Mouse (Mus musculus) urinary bladder, adult 2 months (tissue): Measurements from ENCODE around the gene Grrp1. TPM values are rescaled to one million over a fixed set of nuclear protein-coding genes. Genes with fewer than 3 reads are reported as not detected.
"Not testable (repeated sequence)": the region's sequence is repeated elsewhere in the genome, so short reads cannot be mapped to it uniquely, and the experiment has no call there.

Source experiments
- DNase-seq: peaks from one replicate; pipeline ENCODE4 v3.0.0; 2022; ENCODE audit warnings: low spot score
- polyA plus RNA-seq: library from polyadenylated mRNA; depleted of rRNA; stranded (reverse); fragments of >200 nt; gene quantifications from 2 replicates; pipeline ENCODE4 v1.2.3, GENCODE M21; 2012

Gene Grrp1
- polyA plus RNA-seq, 1 experiment: 13.7 TPM

DNA sequence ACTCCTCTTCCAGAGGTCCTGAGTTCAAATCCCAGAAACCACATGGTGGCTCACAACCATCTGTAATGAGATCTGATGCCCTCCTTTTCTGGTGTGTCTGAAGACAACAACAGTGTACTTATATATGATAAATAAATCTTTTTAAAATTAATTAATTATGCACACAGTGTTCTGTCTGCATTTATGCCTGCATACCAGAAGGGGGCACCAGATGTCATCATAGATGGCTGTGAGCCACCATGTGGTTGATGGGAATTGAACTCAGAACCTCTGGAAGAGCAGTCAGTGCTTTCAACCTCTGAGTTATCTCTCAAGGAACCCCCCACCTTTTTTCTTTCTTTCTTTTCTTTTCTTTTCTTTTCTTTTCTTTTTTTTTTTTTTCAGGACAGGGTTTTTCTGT is 15.7 kb upstream of the Grrp1 start:
- not testable (repeated sequence) for DNase-seq

- no peak for DNase-seq
Measured at GRCm38 (mm10) chr4:134268102-134268655, 14.3 kb upstream of the Grrp1 start.

GRCm38 (mm10) chr4:134265860-134266585 is 12.1 kb upstream of the Grrp1 start:
- DNase-seq: no peak

- DNase-seq: peak; percentile 51
Measured at GRCm38 (mm10) chr4:134263191-134263590, 9.3 kb upstream of the Grrp1 start.

DNA sequence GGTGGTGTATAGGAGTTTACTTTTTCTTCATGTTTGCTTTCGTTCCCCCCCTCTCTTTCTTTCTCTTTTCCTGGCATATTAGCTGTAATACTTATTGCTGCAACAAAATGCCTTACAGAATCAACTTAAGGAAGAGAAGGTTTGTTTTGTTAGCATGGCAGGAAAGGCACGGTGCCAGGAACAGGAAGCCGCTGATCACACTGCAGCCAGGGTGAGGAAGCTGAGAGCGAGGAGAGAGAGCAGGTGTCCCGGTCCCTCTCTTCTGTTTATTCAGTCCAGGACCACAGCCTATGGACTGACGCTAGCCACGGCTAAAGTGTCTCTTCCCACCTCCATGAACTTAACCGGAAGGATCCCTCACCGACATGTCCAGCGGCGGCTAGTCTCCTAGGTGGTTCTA is 4.4 kb upstream of the Grrp1 start:
- DNase-seq: no peak

DNA sequence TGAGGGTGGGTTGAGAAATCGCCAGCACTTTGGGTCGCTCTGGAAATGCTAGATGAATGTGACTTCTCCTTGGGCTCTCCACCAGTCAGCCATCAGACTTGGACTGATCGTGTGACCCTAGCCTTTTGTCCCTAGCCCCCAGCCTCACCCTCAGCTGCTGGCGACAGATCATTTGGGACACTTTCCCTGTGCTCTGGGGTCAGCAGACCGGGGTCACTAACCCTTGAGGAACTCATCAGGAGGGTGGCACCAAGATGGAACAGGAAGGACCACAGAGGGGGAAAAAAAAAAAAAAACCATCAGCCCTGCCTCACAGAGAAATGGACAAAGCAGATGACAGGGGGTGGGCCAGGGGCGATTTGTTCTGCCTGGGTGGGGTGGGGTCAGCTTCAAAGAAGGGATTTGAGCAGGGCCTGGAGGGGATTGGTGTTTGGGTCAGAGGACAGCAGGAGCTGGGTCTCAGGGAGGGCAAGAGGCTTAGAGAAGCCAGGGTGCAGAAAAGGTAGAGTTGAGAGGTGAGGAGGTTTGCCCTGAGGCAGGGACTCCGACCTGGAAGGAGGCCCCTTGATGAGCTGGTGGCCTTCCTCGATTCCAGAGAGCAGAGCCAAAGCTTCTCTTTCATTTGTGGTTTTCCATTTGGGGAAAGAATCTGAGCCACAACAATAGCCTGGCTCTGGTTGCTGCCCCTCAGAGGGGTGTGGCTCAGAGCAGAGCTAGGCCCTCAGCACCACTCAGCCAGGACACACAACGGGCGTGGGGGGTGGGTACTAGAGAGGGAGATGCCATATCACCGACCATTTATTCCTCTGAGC is 3.5 kb upstream of the Grrp1 start:
- DNase-seq: no peak

DNA sequence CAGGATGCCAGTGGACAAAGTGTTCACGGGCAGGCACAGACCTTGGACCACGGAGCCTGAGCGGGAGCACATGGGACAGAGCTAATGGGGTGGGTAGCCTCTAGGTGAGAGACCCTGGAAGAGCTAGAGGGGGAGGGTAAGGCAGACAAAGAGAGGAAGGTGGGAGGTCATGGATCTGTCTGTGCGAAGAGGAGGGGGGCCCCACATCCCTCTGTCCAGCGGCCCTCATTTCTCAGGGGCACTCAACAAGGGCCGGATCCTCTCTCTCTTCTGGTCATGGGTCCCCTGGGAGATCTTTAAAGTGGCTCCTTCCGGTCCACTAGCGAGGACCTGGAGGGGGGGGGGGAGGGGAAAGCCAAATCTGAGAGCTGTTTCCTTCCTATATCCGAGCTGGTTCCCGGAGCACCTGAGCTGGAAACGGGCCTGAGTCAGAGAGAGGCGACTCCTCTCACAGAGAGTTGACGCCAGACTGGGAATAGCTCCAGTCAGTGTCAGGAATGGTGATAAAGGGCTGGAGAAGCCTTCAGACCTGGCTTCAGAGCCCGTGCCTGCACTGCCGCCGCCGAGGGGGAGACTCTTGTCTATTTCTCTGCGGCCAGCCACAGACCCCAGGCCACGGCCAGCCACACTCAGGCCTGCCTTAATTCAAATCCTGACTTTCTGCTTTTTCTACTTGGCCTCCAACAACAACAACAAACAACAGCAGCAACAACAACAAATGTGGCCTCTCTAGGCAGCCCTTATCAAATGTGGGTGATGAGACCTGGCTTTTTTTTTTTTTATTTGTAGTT is 2.7 kb upstream of the Grrp1 start:
- no peak for DNase-seq

DNA sequence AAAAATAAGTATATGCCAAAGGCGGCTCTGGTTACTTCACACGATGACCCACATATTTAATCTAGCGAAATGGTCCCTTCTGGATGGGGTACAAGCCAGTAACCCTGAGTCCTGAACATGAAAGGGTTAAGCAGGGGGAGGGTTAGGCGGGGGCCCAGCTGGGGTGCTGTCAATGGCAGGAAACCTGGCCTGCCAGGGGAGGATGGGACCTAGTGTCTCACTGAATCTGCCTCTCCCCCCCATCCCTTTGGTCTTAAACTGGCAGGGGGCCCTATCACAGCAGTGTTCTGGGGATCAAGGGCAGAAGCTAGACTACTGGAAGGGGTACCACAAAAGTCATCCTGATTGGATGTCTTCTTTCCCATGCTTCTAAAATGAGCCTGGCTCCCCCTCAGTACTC is 1.9 kb upstream of the Grrp1 start:
- DNase-seq: no peak

GRCm38 (mm10) chr4:134254835-134255234 is 929 bp upstream of the Grrp1 start:
- DNase-seq: no peak

DNA sequence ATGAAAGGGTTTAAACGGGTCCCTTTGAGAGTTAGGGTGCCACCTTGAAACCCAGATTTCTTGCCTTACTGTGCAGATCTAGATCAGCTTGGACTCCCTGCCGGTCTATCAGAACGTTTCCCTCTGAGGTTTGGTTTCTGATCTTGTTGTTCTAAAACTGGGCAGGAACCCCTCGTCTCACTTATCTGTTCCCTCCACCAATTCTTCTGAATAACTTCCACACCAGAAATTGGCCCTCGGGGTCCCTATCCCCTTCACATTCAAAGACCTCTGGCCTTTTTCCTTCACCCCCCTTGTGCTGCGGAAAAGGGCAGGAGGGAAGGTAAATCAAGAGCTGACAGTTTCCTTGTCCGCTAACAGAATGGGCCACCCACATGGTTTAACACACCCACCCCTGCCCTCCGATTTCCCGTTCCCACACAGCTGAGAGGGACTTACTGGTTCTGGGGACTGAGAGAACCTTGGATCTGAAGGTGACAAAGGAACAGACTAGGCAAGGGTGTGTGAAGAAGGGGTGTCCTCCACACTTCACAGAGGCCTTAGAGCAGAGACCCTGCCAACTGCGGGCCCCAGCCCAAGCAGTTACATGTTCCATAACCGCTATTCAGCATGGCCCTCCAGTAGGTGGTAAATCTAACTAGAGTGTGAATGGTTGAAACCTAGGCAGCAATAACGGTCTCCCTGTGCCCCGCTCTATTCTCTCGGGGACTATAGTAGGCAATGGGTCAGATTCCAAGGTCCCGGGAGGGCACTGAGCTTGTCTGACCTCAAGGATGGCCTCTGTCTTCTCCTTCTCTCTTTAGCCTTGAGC is 790 bp downstream of the Grrp1 start:
- peak; percentile 16 for DNase-seq

DNA sequence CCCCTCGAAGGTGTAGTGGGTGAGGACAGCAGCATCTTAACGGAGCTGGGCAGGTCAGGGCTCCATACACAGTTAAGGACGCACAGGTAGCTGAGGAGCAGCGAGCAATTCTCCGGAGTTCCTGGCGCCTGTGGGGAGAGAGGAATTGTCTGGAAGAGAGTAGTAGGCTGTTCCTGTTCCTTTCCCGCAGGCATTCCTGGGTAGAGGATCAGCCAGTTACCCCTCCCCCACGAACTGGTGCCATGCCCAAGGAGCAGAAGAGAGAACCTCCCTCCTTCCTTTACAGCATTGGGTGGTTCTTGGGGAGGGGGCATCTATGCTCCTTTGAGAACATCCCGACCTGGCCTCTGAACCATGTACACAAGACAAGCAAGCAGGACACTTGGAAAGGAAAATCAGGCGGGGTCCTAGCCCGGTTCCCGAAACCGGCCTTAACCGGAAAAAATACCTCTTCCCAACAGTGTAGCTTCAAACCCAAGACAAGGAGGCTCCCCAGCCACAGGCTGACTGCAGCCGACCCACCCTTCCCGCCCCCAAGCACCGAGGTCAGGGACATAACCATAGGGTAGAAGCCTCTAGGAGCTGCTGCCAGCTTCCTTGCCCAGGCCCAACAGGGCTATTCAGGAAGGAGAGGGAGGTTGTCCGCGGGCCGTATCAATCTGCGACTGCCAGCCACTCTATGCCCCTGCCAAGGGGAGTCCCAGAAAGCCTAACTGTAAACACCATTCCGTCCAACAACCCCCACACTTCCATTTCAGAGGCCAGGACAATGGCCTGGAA is 1.6 kb downstream of the Grrp1 start:
- peak; percentile 20 for DNase-seq

- no peak for DNase-seq
Measured at GRCm38 (mm10) chr4:134251241-134252130, 2.4 kb downstream of the Grrp1 start.

- DNase-seq: no peak
Measured at GRCm38 (mm10) chr4:134250930-134251240, 3.0 kb downstream of the Grrp1 start.

- no peak for DNase-seq
Measured at GRCm38 (mm10) chr4:134250116-134250929, 3.6 kb downstream of the Grrp1 start.

GRCm38 (mm10) chr4:134249651-134250050 is 4.3 kb downstream of the Grrp1 start:
- peak; percentile 60 for DNase-seq

DNA sequence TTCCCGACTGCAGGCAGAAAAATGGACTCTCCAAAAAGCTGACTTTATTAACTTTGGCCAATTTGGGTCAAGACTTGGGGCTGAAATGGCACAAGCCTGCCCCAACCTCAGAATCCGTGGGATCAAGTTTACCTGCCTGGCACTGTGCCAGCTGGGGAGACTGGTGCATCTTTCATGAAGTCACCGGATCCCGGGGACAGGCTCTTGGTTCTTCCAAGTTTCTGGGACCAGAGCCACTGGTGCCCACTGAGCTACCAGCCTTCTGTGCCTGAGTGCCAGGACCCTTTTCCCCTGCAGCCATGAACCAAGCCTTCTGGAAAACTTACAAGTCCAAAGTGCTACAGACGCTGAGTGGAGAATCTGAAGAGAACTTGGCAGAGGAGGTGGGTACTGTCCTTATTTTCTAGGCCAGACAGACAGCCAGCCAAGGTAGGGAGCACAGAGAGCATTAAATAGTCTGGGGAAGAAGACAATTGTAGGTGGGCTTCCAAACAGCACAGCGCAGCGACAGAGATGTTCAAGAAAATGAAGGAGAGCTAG is 7.1 kb downstream of the Grrp1 start, which contains the start of gene Gm30191:
Gene Gm30191, plus strand, starts transcription at position 217 of the 540 bp plus-strand sequence.
- no peak for DNase-seq

- DNase-seq: no peak
Measured at GRCm38 (mm10) chr4:134246256-134246655, 7.7 kb downstream of the Grrp1 start.

- peak; percentile 87 for DNase-seq
Measured at GRCm38 (mm10) chr4:134245148-134245843, 8.6 kb downstream of the Grrp1 start, which contains the start of gene Zfp593. TSS of gene Zfp593 (minus strand) at chr4:134245592.
